Mouse (Mus musculus) liver, embryonic 12.5 days (tissue): ENCODE measurements around the gene Nol11. TPM values are rescaled to one million over a fixed set of nuclear protein-coding genes. Genes with fewer than 3 reads are reported as not detected.

Source experiments
- ATAC-seq: fragments of 200-750 bp; cut with Nextera tagmentation; 2 replicates; pipeline ENCODE4 v1.8.0; 2017; ENCODE audit warnings: moderate number of reproducible peaks, mild to moderate bottlenecking, moderate library complexity
- H3K27ac ChIP-seq: fragments of 300-500 bp; sonication (generic); 2 replicates; pipeline ENCODE4 v1.5.1; 2016; ENCODE audit warnings: mild to moderate bottlenecking
- H3K27me3 ChIP-seq: fragments of 300-500 bp; sonication (generic); replicated peaks from 2 replicates; pipeline ENCODE4 v1.6.1; 2016; ENCODE audit warnings: mild to moderate bottlenecking, moderate library complexity
- H3K36me3 ChIP-seq: fragments of 300-500 bp; sonication (generic); 2 replicates; pipeline ENCODE4 v1.6.1; 2016; ENCODE audit warnings: mild to moderate bottlenecking, moderate library complexity
- H3K4me1 ChIP-seq: fragments of 300-500 bp; sonication (generic); 2 replicates; pipeline ENCODE4 v1.6.1; 2016
- H3K4me2 ChIP-seq: fragments of 300-500 bp; sonication (generic); 2 replicates; pipeline ENCODE4 v1.6.1; 2016; ENCODE audit warnings: mild to moderate bottlenecking, moderate library complexity
- H3K4me3 ChIP-seq: fragments of 300-500 bp; sonication (generic); 2 replicates; pipeline ENCODE4 v1.5.1; 2016; ENCODE audit warnings: mild to moderate bottlenecking, moderate library complexity
- H3K9ac ChIP-seq: fragments of 300-500 bp; sonication (generic); 2 replicates; pipeline ENCODE4 v1.6.1; 2016; ENCODE audit warnings: mild to moderate bottlenecking, moderate library complexity
- H3K9me3 ChIP-seq: fragments of 300-500 bp; sonication (generic); replicated peaks from 2 replicates; pipeline ENCODE4 v1.6.1; 2016; ENCODE audit warnings: mild to moderate bottlenecking, moderate library complexity
- WGBS: fragments of 180-500 bp; shearing (Covaris S2); methylation state at CpG from one replicate; pipeline ENCODE4 v1.1.7; 2016; ENCODE audit not compliant: insufficient replicate concordance; 5-methylcytosine and 5-hydroxymethylcytosine counted together
- polyA plus RNA-seq: library from polyadenylated mRNA; unstranded; fragments of >200 nt; fragmentation: Nextera tagmentation; extraction: Ambion mirVana; gene quantifications from 2 replicates; pipeline ENCODE4 v1.2.1, GENCODE M21; 2016

Nol11 gene
- polyA plus RNA-seq, 1 experiment from 2014 or later: 46.2 TPM

DNA sequence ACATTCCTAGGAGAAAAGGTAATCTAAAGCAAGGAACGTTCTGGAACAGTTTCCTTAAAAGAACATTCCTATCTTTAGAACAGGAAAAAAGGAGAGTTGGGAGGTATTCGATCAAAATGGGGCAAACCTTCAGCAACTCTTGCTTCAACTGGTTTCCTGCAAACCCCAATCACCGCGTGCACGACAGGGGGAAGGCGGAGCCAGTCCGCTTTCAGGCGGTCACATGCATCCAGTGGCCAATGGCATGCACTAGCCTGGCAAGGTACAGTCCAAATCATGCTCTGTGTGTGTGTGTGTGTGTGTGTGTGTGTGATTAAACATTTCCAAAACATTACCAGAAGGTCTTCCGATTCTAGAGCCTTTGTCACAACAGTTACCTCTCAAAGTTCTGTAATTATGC lies 25.9 kb upstream of the Nol11 start:
- ATAC-seq: no peak
- Histone ChIP-seq H3K4me3 (no peak overlapping the region), H3K9ac (no peak overlapping the region), H3K27me3 (no peaks in the 10 kb centered on the region), H3K4me2 (no peak overlapping the region), H3K36me3 (peaks cover 20% of the 10 kb centered on the region), H3K9me3 (no peaks in the 10 kb centered on the region), H3K4me1 (no peaks in the 10 kb centered on the region), H3K27ac (no peak overlapping the region)
- WGBS: 73% methylated on average over 9 of the region's 9 CpGs

DNA sequence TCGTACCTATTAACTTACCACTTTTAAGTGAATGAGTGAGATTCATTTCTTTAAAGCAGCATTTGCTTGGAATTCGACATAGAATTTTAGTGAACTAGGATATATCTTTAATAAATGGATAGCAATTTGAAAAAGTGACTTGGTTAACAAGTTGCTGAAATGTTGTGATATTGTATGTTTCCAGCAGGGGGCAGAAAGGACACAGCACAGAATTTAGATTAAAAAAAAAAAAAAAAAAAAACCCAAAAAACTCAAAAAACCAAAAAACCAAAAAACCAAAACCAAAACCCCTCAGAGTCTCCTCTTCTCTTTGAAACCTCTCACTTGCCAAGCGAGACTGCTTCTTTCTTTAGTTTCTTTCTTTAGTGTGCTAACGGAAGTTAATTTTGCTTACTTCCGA lies 24.6 kb upstream of the Nol11 start:
- H3K4me1 ChIP-seq: no peaks in the 10 kb centered on the region
- H3K27me3 ChIP-seq: no peaks in the 10 kb centered on the region
- no peak overlapping the region for H3K9ac ChIP-seq
- WGBS: 71% methylated on average over 5 of the region's 5 CpGs
- no peak overlapping the region for H3K4me3 ChIP-seq
- ATAC-seq: no peak
- H3K27ac ChIP-seq: no peak overlapping the region
- H3K36me3 ChIP-seq: peaks cover 20% of the 10 kb centered on the region
- no peaks in the 10 kb centered on the region for H3K9me3 ChIP-seq
- no peak overlapping the region for H3K4me2 ChIP-seq

DNA sequence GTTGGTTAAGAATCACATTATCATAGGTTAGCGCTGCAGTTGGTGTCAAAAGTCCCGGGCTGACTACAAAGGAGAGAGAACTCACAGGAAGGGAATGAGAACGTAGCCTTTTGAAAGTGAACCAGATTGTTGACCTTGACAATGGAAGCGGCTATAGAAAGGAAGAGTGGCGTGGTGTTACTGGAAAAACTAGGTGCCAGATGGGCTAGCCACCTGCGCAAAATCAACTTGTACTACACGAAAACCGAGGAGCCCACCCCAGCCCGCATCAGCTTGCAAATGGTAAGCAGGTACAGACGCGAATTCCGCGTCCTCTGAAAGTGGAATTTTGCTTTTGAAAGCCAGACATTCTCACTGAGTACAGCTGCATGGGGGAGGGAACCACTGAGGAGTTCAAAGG lies 20.6 kb upstream of the Nol11 start:
- Histone ChIP-seq H3K27me3 (no peaks in the 10 kb centered on the region), H3K4me1 (peaks cover 9% of the 10 kb centered on the region), H3K9me3 (no peaks in the 10 kb centered on the region), H3K4me3 (no peak overlapping the region), H3K4me2 (no peak overlapping the region), H3K36me3 (0 out of 2 replicates have a peak, but pooled peaks cover 6% of the 10 kb centered on the region), H3K9ac (no peak overlapping the region), H3K27ac (no peak overlapping the region)
- ATAC-seq: no peak
- 86% methylated on average over 13 of the region's 13 CpGs for WGBS

DNA sequence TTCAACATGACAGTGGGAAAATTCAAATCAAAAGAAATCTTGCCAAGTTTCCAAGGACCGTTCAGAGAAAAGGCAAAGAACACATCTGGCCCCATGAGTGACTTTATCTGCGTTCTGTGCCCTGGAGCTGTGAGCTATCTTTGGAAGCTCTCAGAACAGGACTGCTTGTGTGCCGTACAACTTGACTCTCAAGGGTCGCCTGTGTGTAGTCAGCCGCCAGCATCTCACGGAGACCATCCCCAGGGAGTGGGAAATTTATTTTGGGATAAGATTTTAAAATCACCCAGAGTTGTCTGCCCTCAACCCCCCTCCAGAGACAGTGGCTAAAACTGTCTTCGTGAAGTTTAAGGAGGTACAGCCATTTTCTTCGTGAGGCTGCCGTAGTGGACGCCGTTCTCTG lies 12.6 kb upstream of the Nol11 start:
- WGBS: 74% methylated on average over 11 of the region's 11 CpGs
- ATAC-seq: no peak

DNA sequence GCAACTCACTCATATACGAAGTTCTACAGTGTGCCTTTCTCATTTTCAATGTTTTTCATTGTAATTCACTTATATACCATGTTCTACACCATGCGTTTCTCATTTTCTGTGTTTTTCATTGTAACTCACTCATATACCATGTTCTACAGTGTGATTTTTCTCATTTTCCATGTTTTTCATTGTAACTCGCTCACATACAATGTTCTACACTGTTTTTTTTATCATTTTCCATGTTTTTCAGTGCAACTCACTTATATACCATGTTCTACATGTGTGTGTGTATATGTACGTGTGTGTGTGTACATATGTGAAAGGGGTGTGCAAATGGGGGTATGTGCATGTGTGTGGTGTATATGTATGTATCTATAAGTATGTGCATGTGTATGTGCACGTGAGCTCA lies 10.1 kb upstream of the Nol11 start:
- Histone ChIP-seq H3K9me3 (0 out of 2 replicates have a peak, but pooled peaks cover 3% of the 10 kb centered on the region), H3K4me2 (no peak overlapping the region), H3K9ac (no peak overlapping the region), H3K36me3 (no peaks in the 10 kb centered on the region), H3K4me1 (no peaks in the 10 kb centered on the region), H3K4me3 (no peak overlapping the region), H3K27me3 (no peaks in the 10 kb centered on the region), H3K27ac (no peak overlapping the region)
- ATAC-seq: no peak
- 66% methylated on average over 5 of the region's 5 CpGs for WGBS

More for the DNA sequence above, 12.6 kb upstream of the Nol11 start:
- Histone ChIP-seq H3K4me1 (peaks cover 7% of the 10 kb centered on the region), H3K9me3 (0 out of 2 replicates have a peak, but pooled peaks cover 3% of the 10 kb centered on the region), H3K9ac (no peak overlapping the region), H3K36me3 (no peaks in the 10 kb centered on the region), H3K27ac (no peak overlapping the region), H3K27me3 (no peaks in the 10 kb centered on the region), H3K4me3 (no peak overlapping the region), H3K4me2 (no peak overlapping the region)

DNA sequence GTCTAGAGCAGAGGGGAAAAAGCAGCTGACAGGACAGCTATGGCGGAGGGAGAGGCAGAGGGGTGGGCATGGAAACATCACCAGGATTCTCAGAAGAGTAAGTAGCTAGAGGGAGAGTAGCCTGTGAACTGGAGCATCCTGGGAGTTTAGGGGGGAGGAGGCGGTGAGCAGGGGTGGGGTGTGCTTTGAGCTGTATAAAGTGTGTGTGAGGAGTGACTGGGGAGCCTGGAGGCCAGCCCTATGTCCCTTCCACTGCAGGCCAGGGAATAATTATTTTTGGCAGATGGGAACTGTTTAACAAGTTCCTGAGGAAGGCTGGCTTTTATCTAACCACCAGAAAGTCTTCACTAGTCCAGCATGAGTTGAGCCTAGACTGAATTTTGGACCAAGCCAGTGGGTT lies 6.2 kb upstream of the Nol11 start:
- WGBS: 64% methylated on average over 2 of the region's 2 CpGs
- no peak for ATAC-seq
- Histone ChIP-seq H3K36me3 (no peaks in the 10 kb centered on the region), H3K4me2 (no peak overlapping the region), H3K27ac (no peak overlapping the region), H3K4me3 (no peak overlapping the region), H3K9ac (no peak overlapping the region), H3K4me1 (no peaks in the 10 kb centered on the region), H3K27me3 (no peaks in the 10 kb centered on the region), H3K9me3 (0 out of 2 replicates have a peak, but pooled peaks cover 2% of the 10 kb centered on the region)

DNA sequence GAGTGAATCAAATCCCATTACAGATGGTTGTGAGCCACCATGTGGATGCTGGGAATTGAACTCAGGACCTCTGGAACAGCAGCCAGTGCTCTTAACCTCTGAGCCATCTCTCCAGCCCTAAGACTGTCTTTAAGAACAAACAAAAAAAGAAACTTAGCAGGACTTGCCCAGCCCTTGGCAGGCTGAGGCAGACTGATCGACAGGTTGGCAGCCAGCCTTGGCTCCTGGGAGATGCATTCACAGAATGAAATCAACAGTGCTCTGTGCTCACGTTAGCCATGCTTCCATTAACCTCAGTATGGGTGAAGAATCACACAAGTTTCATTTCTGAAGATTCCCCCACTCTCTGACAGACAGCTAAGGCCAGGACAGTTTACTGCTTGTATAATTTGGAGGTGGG lies 1.2 kb upstream of the Nol11 start:
- Histone ChIP-seq H3K36me3 (peaks cover 19% of the 10 kb centered on the region), H3K9ac (no peak overlapping the region), H3K9me3 (no peaks in the 10 kb centered on the region), H3K27ac (no peak overlapping the region), H3K4me2 (no peak overlapping the region), H3K4me1 (peaks cover 20% of the 10 kb centered on the region), H3K4me3 (no peak overlapping the region), H3K27me3 (no peaks in the 10 kb centered on the region)
- 66% methylated on average over 2 of the region's 2 CpGs for WGBS
- ATAC-seq: no peak

DNA sequence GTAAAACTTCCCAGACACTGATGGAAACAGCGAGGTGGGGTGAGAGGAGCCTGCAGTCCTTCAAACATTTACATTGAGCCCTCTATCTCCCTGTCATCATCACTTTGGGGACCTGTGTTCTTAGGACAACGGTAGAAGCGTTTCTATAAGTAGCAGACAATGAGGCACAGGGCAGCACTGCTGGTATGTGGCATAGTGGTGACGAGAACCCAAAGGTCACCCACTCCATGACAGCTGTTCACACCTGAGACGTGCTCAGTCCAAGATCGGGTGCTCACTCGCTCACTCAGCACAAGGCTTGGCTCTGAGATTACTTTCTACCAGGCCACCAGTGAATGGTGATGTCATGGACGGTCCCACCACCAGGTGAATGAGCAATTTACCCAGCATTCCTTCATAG lies 5.4 kb downstream of the Nol11 start:
- Histone ChIP-seq H3K4me2 (no peak overlapping the region), H3K27ac (no peak overlapping the region), H3K27me3 (no peaks in the 10 kb centered on the region), H3K9ac (no peak overlapping the region), H3K4me1 (peaks cover 16% of the 10 kb centered on the region), H3K4me3 (no peak overlapping the region), H3K36me3 (peaks cover 81% of the 10 kb centered on the region), H3K9me3 (no peaks in the 10 kb centered on the region)
- 81% methylated on average over 8 of the region's 8 CpGs for WGBS
- ATAC-seq: no peak

DNA sequence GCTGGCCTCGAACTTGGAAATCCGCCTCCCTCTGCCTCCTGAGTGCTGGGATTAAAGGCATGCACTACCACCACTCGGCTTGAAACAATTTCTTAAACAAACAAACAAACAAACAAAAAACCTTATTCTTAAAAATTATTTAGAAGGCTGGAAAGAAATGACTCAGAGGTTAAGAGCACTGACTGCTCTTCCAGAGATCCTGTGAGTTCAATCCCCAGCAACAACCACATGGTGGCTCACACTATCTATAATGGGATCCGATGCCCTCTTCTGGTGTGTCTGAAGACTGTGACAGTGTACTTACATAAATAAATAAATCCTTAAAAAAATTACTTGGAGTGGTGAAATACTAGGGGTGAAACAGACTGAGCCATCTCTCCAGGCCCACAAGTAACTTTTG lies 28.0 kb downstream of the Nol11 start:
- H3K9me3 ChIP-seq: no peaks in the 10 kb centered on the region
- H3K4me1 ChIP-seq: peaks cover 8% of the 10 kb centered on the region; the same call in 1 of the 2 replicates
- no peak overlapping the region for H3K27ac ChIP-seq
- no peaks in the 10 kb centered on the region for H3K27me3 ChIP-seq
- peaks cover 9% of the 10 kb centered on the region for H3K36me3 ChIP-seq
- H3K4me3 ChIP-seq: no peak overlapping the region
- ATAC-seq: no peak
- H3K9ac ChIP-seq: no peak overlapping the region
- 60% methylated on average over 4 of the region's 4 CpGs for WGBS
- H3K4me2 ChIP-seq: no peak overlapping the region

DNA sequence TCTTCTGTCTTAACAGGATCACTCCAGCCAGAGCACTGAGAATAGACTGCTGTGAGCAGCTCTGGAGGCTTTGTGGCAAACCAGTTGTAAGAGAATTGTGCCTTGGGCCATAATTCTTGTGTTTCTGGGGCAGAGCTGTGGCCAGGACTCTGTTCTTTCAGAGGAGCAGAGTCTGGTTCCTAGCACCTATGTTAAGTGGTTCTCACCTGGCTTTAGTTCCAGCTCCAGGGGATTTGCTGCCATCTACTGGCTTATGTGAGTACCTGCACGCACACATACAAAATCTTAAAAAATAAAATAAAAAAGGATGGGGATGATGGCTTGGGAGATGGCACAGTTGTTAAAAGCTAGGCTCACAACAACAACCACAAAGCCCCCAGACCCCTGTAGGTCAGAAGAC lies 30.1 kb downstream of the Nol11 start:
- H3K4me3 ChIP-seq: no peak overlapping the region
- 36% methylated on average over 1 of the region's 1 CpGs for WGBS
- no peak overlapping the region for H3K4me2 ChIP-seq
- ATAC-seq: no peak
- H3K36me3 ChIP-seq: no peaks in the 10 kb centered on the region
- H3K4me1 ChIP-seq: peaks cover 8% of the 10 kb centered on the region; the same call in 1 of the 2 replicates
- H3K9me3 ChIP-seq: no peaks in the 10 kb centered on the region
- no peak overlapping the region for H3K27ac ChIP-seq
- no peaks in the 10 kb centered on the region for H3K27me3 ChIP-seq
- H3K9ac ChIP-seq: no peak overlapping the region

DNA sequence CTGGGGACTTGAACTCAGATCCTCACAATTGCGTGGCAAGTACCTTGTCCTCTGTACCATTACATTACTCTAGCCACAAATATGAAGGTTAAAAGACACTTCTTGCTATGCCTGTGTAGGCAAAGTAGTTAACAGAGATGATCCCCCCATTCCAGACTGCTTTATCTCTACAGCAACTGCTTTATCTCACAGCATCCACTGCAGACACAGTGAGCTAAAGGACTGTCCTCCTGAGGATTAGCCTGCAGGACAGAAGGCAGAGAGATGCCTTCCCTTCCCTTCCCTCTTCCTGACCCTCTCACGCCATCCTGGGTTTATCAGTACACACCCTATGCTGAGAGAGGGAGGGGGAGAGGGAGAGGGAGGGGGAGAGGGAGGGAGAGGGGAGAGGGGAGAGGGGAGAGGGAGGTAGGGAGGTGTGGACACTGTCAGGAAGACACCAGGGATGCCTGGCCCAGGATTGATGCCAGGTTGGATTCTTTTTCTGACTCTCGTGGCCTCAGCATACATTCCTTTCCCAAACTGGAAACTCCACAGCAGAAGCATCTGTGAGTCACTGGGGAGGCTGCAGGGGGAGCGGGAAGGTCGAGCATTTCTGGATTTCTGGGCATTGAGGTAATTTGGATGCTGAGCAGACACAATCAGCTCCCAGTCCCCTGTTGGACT lies 32.1 kb downstream of the Nol11 start:
- Histone ChIP-seq H3K27me3 (no peaks in the 10 kb centered on the region), H3K27ac (no peak overlapping the region)
- ATAC-seq: no peak

DNA sequence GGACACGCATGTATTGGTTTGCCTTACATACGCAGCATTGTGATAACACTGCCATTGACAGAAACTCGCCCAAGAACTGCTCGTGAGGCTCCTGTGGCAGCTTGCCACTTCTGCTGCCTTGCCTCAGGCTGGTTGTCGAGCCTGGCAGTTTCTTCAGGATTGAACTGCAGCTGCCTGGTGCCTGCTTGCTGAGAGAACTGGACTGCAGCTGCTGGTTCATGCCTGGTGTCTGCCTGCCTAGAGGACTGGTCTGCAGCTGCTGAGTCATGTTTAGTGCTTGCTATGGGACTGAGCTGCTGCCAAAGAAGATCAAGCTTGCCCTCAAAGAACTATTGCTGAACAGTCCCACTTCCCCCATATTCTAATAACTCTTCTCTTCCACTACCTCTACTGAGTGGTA lies 33.9 kb downstream of the Nol11 start:
- no peak for ATAC-seq
- WGBS: 71% methylated on average over 5 of the region's 5 CpGs
- H3K27me3 ChIP-seq: no peaks in the 10 kb centered on the region

More for the DNA sequence above, 32.1 kb downstream of the Nol11 start:
- Histone ChIP-seq H3K9me3 (no peaks in the 10 kb centered on the region), H3K4me2 (no peak overlapping the region), H3K4me3 (no peak overlapping the region), H3K4me1 (peaks cover 8% of the 10 kb centered on the region; the same call in 1 of the 2 replicates), H3K9ac (no peak overlapping the region), H3K36me3 (no peaks in the 10 kb centered on the region)
- 36% methylated on average over 5 of the region's 5 CpGs for WGBS

DNA sequence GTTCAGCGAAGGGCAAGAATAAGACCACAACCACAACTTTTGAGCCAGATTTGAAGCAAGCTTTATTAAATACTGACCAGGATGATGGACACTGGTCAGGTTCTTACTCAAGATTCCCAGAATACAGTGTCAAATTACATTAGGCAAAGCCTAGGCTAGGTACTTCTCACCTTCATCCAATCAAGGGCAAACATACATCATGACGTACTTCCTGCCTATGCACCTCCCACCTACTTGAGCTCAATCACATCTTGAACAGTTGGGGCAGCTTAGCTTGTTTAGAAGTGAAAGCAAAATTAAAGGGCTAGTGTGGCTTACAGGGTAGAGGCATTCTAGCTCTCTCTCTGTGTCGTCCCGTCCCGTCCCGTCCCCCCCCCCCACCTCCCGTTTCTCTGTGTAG lies 34.8 kb downstream of the Nol11 start:
- Histone ChIP-seq H3K36me3 (no peaks in the 10 kb centered on the region), H3K9ac (no peak overlapping the region), H3K27ac (no peak overlapping the region), H3K27me3 (no peaks in the 10 kb centered on the region), H3K9me3 (no peaks in the 10 kb centered on the region), H3K4me2 (no peak overlapping the region), H3K4me3 (no peak overlapping the region), H3K4me1 (peaks cover 8% of the 10 kb centered on the region; the same call in 1 of the 2 replicates)
- WGBS: 72% methylated on average over 7 of the region's 7 CpGs
- no peak for ATAC-seq

More for the DNA sequence above, 33.9 kb downstream of the Nol11 start:
- Histone ChIP-seq H3K36me3 (no peaks in the 10 kb centered on the region), H3K27ac (no peak overlapping the region), H3K9me3 (no peaks in the 10 kb centered on the region), H3K9ac (no peak overlapping the region), H3K4me3 (no peak overlapping the region), H3K4me1 (peaks cover 8% of the 10 kb centered on the region; the same call in 1 of the 2 replicates), H3K4me2 (no peak overlapping the region)
